Mouse (Mus musculus) lung, postnatal 0 days (tissue): ENCODE results near the gene Pitx2.

Experiments used
- CTCF ChIP-seq: IDR thresholded peaks from 2 replicates; pipeline ENCODE4 v1.5.1; 2016; ENCODE audit warnings: antibody characterized with exemption, mild to moderate bottlenecking
- EP300 ChIP-seq: IDR thresholded peaks from 2 replicates; pipeline ENCODE4 v1.6.1; 2016; ENCODE audit warnings: antibody characterized with exemption, mild to moderate bottlenecking, control low read depth

- TF ChIP-seq CTCF (no peak), EP300 (no peak)
Observed at GRCm38 (mm10) chr3:129256283-129256682, 56.6 kb downstream of the Pitx2 start.
